Mouse (Mus musculus) heart, adult 2 months (tissue): ENCODE data around the gene Otud7b. TPM values are rescaled to one million over a fixed set of nuclear protein-coding genes. Genes with fewer than 3 reads are reported as not detected.

Source experiments
- DNase-seq, 2 experiments: peaks; one replicate each; pipeline ENCODE4 v3.0.0; 2021
- H3K27ac ChIP-seq: fragments of 200-600 bp; 2 replicates; pipeline ENCODE4 v1.8.1; 2022
- H3K27me3 ChIP-seq: fragments of 200-500 bp; 2 replicates; pipeline ENCODE4 v1.6.1; 2012; ENCODE audit warnings: mild to moderate bottlenecking, low read length, inconsistent platforms, mixed read lengths; ENCODE audit not compliant: control insufficient read depth, insufficient read depth
- H3K36me3 ChIP-seq: fragments of 200-500 bp; 2 replicates; pipeline ENCODE4 v1.6.1; 2012; ENCODE audit warnings: low read length, inconsistent platforms; ENCODE audit not compliant: control insufficient read depth, insufficient read depth
- H3K4me1 ChIP-seq: fragments of 200-500 bp; 2 replicates; pipeline ENCODE4 v1.6.1; 2011; ENCODE audit warnings: low read length; ENCODE audit not compliant: control insufficient read depth, insufficient read depth
- H3K4me3 ChIP-seq: fragments of 200-600 bp; 2 replicates; pipeline ENCODE4 v1.8.1; 2022
- H3K79me2 ChIP-seq: fragments of 200-500 bp; replicated peaks from 2 replicates; pipeline ENCODE4 v1.6.1; 2012; ENCODE audit warnings: mild to moderate bottlenecking, inconsistent platforms, low read length, moderate library complexity, mixed read lengths; ENCODE audit not compliant: control insufficient read depth, insufficient read depth
- H3K9ac ChIP-seq: fragments of 200-500 bp; 2 replicates; pipeline ENCODE4 v1.6.1; 2012; ENCODE audit warnings: low read depth, mild to moderate bottlenecking, control low read depth, inconsistent platforms, low read length, mixed read lengths
- CTCF ChIP-seq: fragments of 200-600 bp; IDR thresholded peaks from 2 replicates; pipeline ENCODE4 v1.8.1; 2022; ENCODE audit warnings: antibody characterized with exemption, mild to moderate bottlenecking, moderate library complexity
- EP300 ChIP-seq: fragments of 200-500 bp; IDR thresholded peaks from 2 replicates; pipeline ENCODE4 v1.6.1; 2011; ENCODE audit warnings: low read depth, low read length, control low read depth; ENCODE audit not compliant: insufficient read depth
- POLR2A ChIP-seq: fragments of 200-500 bp; IDR thresholded peaks from 2 replicates; pipeline ENCODE4 v1.6.1; 2011; ENCODE audit warnings: mild to moderate bottlenecking, low read depth, low read length, control low read depth; ENCODE audit not compliant: insufficient read depth
- WGBS: fragments of 180-500 bp; shearing (Covaris S2); methylation state at CpG from one replicate; pipeline ENCODE4 v1.1.7; 2018; 5-methylcytosine and 5-hydroxymethylcytosine counted together
- intact Hi-C: fragments of 180-260 bp; cut with DNase I; formaldehyde crosslinking; loops from one replicate; pipeline ENCODE4 v1.15.1; 2025
- polyA plus RNA-seq: library from polyadenylated mRNA; depleted of rRNA; stranded (reverse); fragments of >200 nt; gene quantifications from 2 replicates; pipeline ENCODE4 v1.2.3, GENCODE M21; 2012
- total RNA-seq, 2 experiments: library from RNA; stranded (reverse); gene quantifications; 2 replicates each; pipeline ENCODE4 v1.2.3; 2021

Gene Otud7b
- total and polyA plus RNA-seq, 3 experiments, result 10.9 to 57.4 (median 46.0) TPM

DNA sequence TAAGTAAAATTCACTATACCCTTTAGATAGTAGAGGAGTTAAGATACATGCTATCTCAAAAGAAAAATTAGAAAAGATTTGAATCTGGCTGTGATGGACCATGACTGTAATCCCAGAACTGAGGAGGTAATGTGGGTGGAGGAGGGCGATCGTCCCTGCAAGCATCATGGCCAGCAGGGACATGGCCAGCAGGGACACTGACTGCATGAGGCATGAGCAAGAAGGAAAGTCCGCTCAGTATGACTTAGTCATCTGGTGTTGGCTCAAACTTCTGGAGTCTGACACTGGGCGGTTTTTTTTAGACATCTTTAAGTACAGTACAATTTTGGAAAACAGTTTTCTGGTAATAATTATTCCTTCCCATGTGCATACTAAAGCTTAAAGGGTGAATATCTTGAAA lies 16.5 kb upstream of the Otud7b start:
- H3K36me3 ChIP-seq, result no peaks in the 10 kb centered on the region
- H3K27ac ChIP-seq, result no peak overlapping the region
- no peaks in the 10 kb centered on the region for H3K4me1 ChIP-seq
- H3K27me3 ChIP-seq, result no peaks in the 10 kb centered on the region
- H3K9ac ChIP-seq, result no peak overlapping the region
- intact Hi-C loops, result no loop called here
- no peak for TF ChIP-seq POLR2A
- TF ChIP-seq CTCF, result no peak
- no peak for TF ChIP-seq EP300
- DNase-seq, result no peak
- no peaks in the 10 kb centered on the region for H3K79me2 ChIP-seq
- WGBS, result 68% methylated on average over 4 of the region's 4 CpGs
- H3K4me3 ChIP-seq, result no peak overlapping the region

DNA sequence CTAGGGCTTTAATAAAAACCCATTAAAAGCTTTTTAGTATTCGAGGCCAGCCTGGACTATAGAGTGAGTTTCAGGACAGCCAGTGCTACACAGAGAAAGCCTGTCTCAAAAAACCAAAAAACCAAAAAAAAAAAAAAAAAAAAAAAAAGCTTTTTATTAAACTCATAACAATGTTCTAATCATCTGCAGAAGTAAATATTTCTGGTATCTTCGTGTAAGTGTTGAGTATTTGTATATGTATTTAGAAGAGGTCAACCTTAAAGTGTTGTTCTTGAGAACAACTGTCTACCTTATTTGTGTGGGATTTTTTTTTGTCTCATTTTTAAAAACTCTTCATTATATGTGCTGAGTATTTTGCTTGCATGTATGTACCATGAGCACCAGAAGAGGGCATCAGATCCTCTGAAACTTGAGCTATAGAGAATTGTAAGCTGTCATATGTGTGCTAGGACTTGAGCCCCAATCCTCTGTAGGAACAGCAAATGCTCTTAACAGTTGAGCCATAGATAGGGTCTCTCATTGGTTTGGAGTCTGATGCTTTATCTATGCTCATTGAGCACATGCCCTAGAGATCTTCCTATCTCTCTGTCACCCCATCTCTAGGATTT lies 14.3 kb upstream of the Otud7b start:
- no peaks in the 10 kb centered on the region for H3K36me3 ChIP-seq
- H3K4me1 ChIP-seq, result peaks cover 1% of the 10 kb centered on the region
- no peak overlapping the region for H3K27ac ChIP-seq
- intact Hi-C loops, result loop anchor here (2.0 kb wide), 1 partner anchor 57 kb away; no protein-coding TSS in a partner anchor
- no peak overlapping the region for H3K4me3 ChIP-seq
- no peak for DNase-seq
- H3K9ac ChIP-seq, result no peak overlapping the region
- TF ChIP-seq CTCF, result peak; percentile 54
- no peak for TF ChIP-seq POLR2A
- no peaks in the 10 kb centered on the region for H3K27me3 ChIP-seq
- WGBS, result 42% methylated on average over 2 of the region's 2 CpGs
- no peaks in the 10 kb centered on the region for H3K79me2 ChIP-seq

DNA sequence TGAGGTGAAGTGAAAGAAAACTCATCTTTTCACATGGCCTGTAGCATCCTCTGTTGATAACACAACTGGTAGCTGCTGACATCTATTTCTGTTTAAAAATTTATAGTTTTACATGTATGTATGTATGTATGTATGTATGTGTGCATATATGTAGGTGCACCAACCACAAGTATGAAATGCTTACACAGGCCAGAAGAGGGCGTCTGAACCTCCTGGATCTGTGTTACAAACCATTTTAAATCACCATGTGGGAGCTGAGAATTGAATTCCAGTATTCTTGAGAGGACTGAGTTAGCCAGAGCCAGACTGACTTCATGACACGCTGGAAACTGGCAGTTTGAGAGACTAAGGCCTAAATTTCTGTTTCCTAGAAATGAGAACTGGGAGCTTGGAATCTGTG lies 13.2 kb upstream of the Otud7b start:
- H3K27ac ChIP-seq, result no peak overlapping the region
- intact Hi-C loops, result loop anchor here (2.0 kb wide), 1 partner anchor 56 kb away; no protein-coding TSS in a partner anchor
- TF ChIP-seq EP300, result no peak
- peak; percentile 29 for TF ChIP-seq CTCF
- no peak overlapping the region for H3K9ac ChIP-seq
- peaks cover 1% of the 10 kb centered on the region for H3K4me1 ChIP-seq
- no peaks in the 10 kb centered on the region for H3K27me3 ChIP-seq
- 75% methylated on average over 2 of the region's 2 CpGs for WGBS
- H3K4me3 ChIP-seq, result no peak overlapping the region
- H3K79me2 ChIP-seq, result no peaks in the 10 kb centered on the region
- H3K36me3 ChIP-seq, result no peaks in the 10 kb centered on the region
- no peak for DNase-seq

DNA sequence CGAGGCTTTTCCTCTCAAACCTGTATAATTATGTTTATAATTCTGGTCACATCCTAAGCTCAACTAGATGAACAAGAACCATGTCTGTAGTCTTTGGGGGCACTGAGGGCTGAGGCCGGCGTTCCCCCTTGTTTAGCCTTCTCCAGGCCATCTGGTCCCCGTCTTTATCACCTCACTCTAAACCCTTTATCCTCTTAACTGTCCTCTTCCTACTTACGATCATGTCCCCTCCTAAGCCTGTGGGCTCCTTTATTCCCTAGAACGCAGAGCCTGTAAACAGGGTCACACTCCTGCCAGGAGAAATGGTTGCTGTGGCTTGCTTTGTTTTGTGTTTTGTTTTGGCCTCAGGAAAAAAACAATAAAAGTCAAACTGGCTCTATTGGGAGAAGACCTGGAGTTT lies 12.4 kb upstream of the Otud7b start:
- H3K36me3 ChIP-seq, result no peaks in the 10 kb centered on the region
- H3K79me2 ChIP-seq, result no peaks in the 10 kb centered on the region
- DNase-seq, result no peak
- no peak overlapping the region for H3K4me3 ChIP-seq
- no peak overlapping the region for H3K27ac ChIP-seq
- H3K27me3 ChIP-seq, result no peaks in the 10 kb centered on the region
- no peak for TF ChIP-seq CTCF
- TF ChIP-seq POLR2A, result no peak
- no peak for TF ChIP-seq EP300
- no peak overlapping the region for H3K9ac ChIP-seq
- intact Hi-C loops, result loop anchor here (2.0 kb wide), 1 partner anchor 55 kb away; no protein-coding TSS in a partner anchor
- WGBS, result 79% methylated on average over 6 of the region's 6 CpGs
- peaks cover 1% of the 10 kb centered on the region for H3K4me1 ChIP-seq

DNA sequence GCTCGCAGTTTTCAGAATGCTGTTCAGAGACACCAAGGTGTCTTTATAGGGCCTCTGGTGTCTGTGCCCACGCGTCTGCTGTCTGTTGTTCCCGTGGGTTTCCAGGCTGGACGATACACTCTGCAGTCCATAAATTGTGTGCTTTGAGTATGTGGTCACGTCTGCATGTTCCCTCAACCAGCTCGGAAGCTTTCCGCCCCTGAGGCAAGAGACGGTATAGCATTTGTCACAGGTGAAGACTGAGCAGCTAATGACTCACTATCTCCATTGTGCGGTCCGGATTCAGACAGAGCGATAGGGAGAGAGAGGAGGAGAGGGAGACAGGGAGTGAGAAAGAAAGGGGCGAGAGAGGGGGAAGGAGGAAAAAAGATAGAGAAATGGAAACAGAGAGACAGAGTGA lies 10.8 kb upstream of the Otud7b start:
- peaks cover 1% of the 10 kb centered on the region for H3K4me1 ChIP-seq
- 45% methylated on average over 13 of the region's 13 CpGs for WGBS
- TF ChIP-seq EP300 (no peak), POLR2A (no peak), CTCF (no peak)
- intact Hi-C loops, result no loop called here
- H3K4me3 ChIP-seq, result no peak overlapping the region
- H3K27ac ChIP-seq, result no peak overlapping the region; the same call in 1 of the 2 replicates
- no peak for DNase-seq
- H3K36me3 ChIP-seq, result no peaks in the 10 kb centered on the region
- H3K27me3 ChIP-seq, result no peaks in the 10 kb centered on the region
- H3K9ac ChIP-seq, result no peak overlapping the region
- H3K79me2 ChIP-seq, result no peaks in the 10 kb centered on the region

DNA sequence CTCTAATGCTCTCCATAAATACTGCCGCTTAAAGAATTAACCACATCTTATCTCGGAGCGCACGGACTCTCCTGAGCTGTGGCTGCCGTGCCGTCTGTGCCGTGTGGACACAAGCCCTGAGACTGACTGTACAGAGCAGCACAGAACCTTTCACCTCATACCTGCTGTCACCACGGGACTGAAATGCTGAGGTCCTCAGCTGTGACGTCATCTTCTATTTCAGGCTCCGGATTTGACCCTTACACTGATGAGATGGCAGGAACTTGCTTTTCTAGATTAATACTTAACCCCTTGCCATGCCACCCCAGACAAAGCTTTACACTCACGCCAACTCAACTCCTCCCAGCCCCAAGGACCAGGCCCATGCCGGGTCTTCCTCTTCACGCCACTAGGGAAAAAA lies 10.1 kb upstream of the Otud7b start:
- WGBS, result 22% methylated on average over 13 of the region's 13 CpGs
- H3K27me3 ChIP-seq, result no peaks in the 10 kb centered on the region
- H3K79me2 ChIP-seq, result no peaks in the 10 kb centered on the region
- no peaks in the 10 kb centered on the region for H3K36me3 ChIP-seq
- H3K9ac ChIP-seq, result no peak overlapping the region
- peak overlapping the region; percentile 47; the same call in 1 of the 2 replicates for H3K27ac ChIP-seq
- intact Hi-C loops, result no loop called here
- TF ChIP-seq POLR2A (peak; percentile 49; the same call in 1 of the 2 replicates), CTCF (no peak), EP300 (peak; percentile 63; the same call in 1 of the 2 replicates)
- H3K4me1 ChIP-seq, result peaks cover 1% of the 10 kb centered on the region
- no peak overlapping the region; the same call in 1 of the 2 replicates for H3K4me3 ChIP-seq
- peak in 1 of 2 experiments; percentile 25 for DNase-seq
